Mouse (Mus musculus) E14TG2a.4 (cell line): Measurements from ENCODE around the gene Atp10b.

Experiments used
- CTCF ChIP-seq: conservative IDR thresholded peaks from 2 replicates; pipeline ENCODE4 v1.5.1; 2014; ENCODE audit warnings: low read length
- NANOG ChIP-seq: IDR thresholded peaks from 2 replicates; pipeline ENCODE4 v1.6.1; 2014; ENCODE audit warnings: borderline replicate concordance, low read length, mixed read lengths
- POU5F1 ChIP-seq: IDR thresholded peaks from 2 replicates; pipeline ENCODE4 v1.6.1; 2014; ENCODE audit warnings: low read length, borderline replicate concordance

- TF ChIP-seq CTCF (no peak), NANOG (no peak), POU5F1 (no peak)
These were observed 63.5 kb downstream of the Atp10b start for GRCm38 (mm10) chr11:43213134-43213533.
